Mouse (Mus musculus): ENCODE measurements around the gene Shld1. TPM values are rescaled to one million over a fixed set of nuclear protein-coding genes. Genes with fewer than 3 reads are reported as not detected.

Gene Shld1
- polyA plus RNA-seq, 1 experiment from 2014 or later = 24.7 TPM

GRCm38 (mm10) chr2:132780978-132781377 lies 94.2 kb downstream of the Shld1 start, which contains the start of gene Chgb:
Gene Chgb (plus strand): TSS chr2:132781278.
- peak within 1 kb of the TSS; percentile 56 for H3K4me3 ChIP-seq
- peak within 1 kb of the TSS; percentile 84 for H3K9ac ChIP-seq
- WGBS = 11% methylated on average over 4 of the region's 4 CpGs
- no peaks in the 10 kb centered on the region for H3K36me3 ChIP-seq
- peak within 1 kb of the TSS; percentile 63 for H3K4me2 ChIP-seq
- peaks cover 13% of the 10 kb centered on the region; the same call in 1 of the 2 replicates for H3K4me1 ChIP-seq (replicated peaks)
- H3K27me3 ChIP-seq = no peaks in the 10 kb centered on the region
- ATAC-seq (ENCODE audit: low read depth) = peak; percentile 44
- H3K27ac ChIP-seq (replicated peaks) = peak within 1 kb of the TSS; percentile 96
- no peaks in the 10 kb centered on the region for H3K9me3 ChIP-seq

GRCm38 (mm10) chr2:132781439-132782068 lies 94.8 kb downstream of the Shld1 start:
- Histone ChIP-seq H3K9me3 (no peaks in the 10 kb centered on the region), H3K4me1 (replicated peaks) (peaks cover 13% of the 10 kb centered on the region; the same call in 1 of the 2 replicates), H3K36me3 (no peaks in the 10 kb centered on the region), H3K27ac (replicated peaks) (peak overlapping the region; percentile 96), H3K9ac (peak overlapping the region; percentile 84), H3K4me2 (peak overlapping the region; percentile 63), H3K27me3 (no peaks in the 10 kb centered on the region), H3K4me3 (peak overlapping the region; percentile 56)
- WGBS = under 1% methylated on average over 41 of the region's 41 CpGs
- ATAC-seq (ENCODE audit: low read depth) = peak; percentile 98

- no peaks in the 10 kb centered on the region for H3K36me3 ChIP-seq
- H3K27ac ChIP-seq (replicated peaks) = no peak overlapping the region
- H3K9me3 ChIP-seq = no peaks in the 10 kb centered on the region
- H3K27me3 ChIP-seq = no peaks in the 10 kb centered on the region
- ATAC-seq (ENCODE audit: low read depth) = no peak
- H3K4me3 ChIP-seq = no peak overlapping the region
- no peak overlapping the region for H3K4me2 ChIP-seq
- H3K9ac ChIP-seq = no peak overlapping the region
- WGBS = 89% methylated on average over 6 of the region's 6 CpGs
- 0 out of 2 replicates have a peak, but pooled peaks cover 5% of the 10 kb centered on the region for H3K4me1 ChIP-seq (replicated peaks)
Measured at GRCm38 (mm10) chr2:132784039-132784438, 97.3 kb downstream of the Shld1 start.

DNA sequence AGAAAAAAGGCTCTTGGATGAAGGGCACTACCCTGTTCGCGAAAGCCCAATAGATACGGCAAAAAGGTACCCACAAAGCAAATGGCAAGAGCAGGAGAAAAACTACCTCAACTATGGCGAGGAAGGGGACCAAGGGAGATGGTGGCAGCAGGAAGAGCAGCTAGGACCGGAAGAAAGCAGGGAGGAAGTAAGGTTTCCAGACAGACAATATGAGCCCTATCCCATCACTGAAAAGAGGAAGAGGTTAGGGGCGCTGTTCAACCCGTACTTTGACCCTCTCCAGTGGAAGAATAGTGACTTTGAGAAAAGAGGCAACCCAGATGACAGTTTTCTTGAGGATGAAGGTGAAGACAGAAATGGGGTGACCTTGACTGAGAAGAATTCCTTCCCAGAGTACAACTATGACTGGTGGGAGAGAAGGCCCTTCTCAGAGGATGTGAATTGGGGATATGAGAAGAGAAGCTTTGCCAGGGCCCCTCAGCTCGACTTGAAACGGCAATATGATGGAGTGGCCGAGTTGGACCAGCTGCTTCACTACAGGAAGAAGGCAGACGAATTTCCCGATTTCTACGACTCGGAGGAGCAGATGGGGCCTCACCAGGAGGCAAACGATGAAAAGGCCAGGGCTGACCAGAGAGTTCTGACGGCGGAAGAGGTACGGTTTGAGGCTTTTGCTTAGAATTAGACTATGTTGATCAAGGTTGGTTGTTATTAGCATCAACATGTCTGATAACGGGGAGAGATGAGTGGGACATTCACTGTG lies 106.9 kb downstream of the Shld1 start:
- ATAC-seq (ENCODE audit: low read depth) = no peak
- H3K27ac ChIP-seq (replicated peaks) = no peak overlapping the region
- WGBS = 87% methylated on average over 19 of the region's 19 CpGs
- no peaks in the 10 kb centered on the region for H3K4me1 ChIP-seq (replicated peaks)
- no peak overlapping the region for H3K4me2 ChIP-seq
- H3K36me3 ChIP-seq = peaks cover 31% of the 10 kb centered on the region
- H3K9ac ChIP-seq = no peak overlapping the region
- no peak overlapping the region for H3K4me3 ChIP-seq
- no peaks in the 10 kb centered on the region for H3K9me3 ChIP-seq
- H3K27me3 ChIP-seq = no peaks in the 10 kb centered on the region

DNA sequence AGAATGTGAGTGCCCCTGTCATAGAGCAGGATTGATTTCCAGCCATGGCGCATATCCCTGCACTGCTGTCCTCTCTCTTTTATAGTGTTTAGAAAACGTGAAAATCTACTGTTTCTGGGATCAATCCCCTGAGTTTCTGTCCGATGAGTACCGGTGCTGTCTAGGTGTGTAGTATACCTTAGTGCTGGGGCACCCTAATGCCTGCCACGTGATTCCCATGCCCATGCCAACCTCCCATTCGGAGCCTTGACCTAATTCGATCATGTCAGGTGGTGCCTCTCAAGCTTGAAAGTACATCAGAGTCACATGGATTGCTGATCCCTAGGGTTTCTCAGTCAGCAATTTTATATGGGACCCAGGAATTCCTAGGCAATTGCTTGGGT lies 107.5 kb downstream of the Shld1 start:
- WGBS = 87% methylated on average over 7 of the region's 7 CpGs
- H3K4me2 ChIP-seq = no peak overlapping the region

More for the DNA sequence above, 107.5 kb downstream of the Shld1 start:
- Histone ChIP-seq H3K9ac (no peak overlapping the region), H3K4me3 (no peak overlapping the region), H3K36me3 (peaks cover 31% of the 10 kb centered on the region), H3K27ac (replicated peaks) (no peak overlapping the region), H3K9me3 (no peaks in the 10 kb centered on the region), H3K4me1 (replicated peaks) (no peaks in the 10 kb centered on the region), H3K27me3 (no peaks in the 10 kb centered on the region)
- ATAC-seq (ENCODE audit: low read depth) = no peak

Other genes with a start within 250 kb of the Shld1 start
- 84.8 and 89.7 TPM in 2 replicates for gene Gpcpd1, start 99.2 kb upstream of the Shld1 start, polyA plus RNA-seq (2015; fragmentation: Nextera tagmentation; extraction: Ambion mirVana)
- gene Chgb, start 94.3 kb downstream of the Shld1 start, polyA plus RNA-seq (2015; fragmentation: Nextera tagmentation; extraction: Ambion mirVana) = 54.9 and 57.5 TPM in 2 replicates
- 19.4 and 25.0 TPM in 2 replicates for gene Trmt6, start 129.1 kb downstream of the Shld1 start, polyA plus RNA-seq (2015; fragmentation: Nextera tagmentation; extraction: Ambion mirVana)
- 5.2 and 7.0 TPM in 2 replicates for gene Mcm8, start 129.2 kb downstream of the Shld1 start, polyA plus RNA-seq (2015; fragmentation: Nextera tagmentation; extraction: Ambion mirVana)
- 20.8 and 21.8 TPM in 2 replicates for gene Crls1, start 159.7 kb downstream of the Shld1 start, polyA plus RNA-seq (2015; fragmentation: Nextera tagmentation; extraction: Ambion mirVana)
- 0.11 and 0.21 TPM in 2 replicates for gene Lrrn4, start 194.0 kb downstream of the Shld1 start, polyA plus RNA-seq (2015; fragmentation: Nextera tagmentation; extraction: Ambion mirVana)

Measured in neural tube, embryonic 13.5 days (tissue).